In genomic region chr7:60243746-60244145, GRCm38 (mm10) we compare ENCODE assay signal across 8 mouse cellular contexts.
DNase-seq lines count a peak whose midpoint lies in the region; ATAC-seq and TF ChIP-seq lines count a peak whose summit lies in the region.
"Not testable (repeated sequence)": the region's sequence is repeated elsewhere in the genome, so short reads cannot be mapped to it uniquely, and the experiment has no call there.

No protein-coding gene starts in this region.

- not testable (repeated sequence) for H3K4me1 ChIP-seq in forebrain, embryonic 16.5 days (replicated peaks; ENCODE audit: control insufficient read depth, insufficient read depth, low read length); hindbrain, embryonic 10.5 days (replicated peaks); liver, embryonic 12.5 days; midbrain, postnatal 0 days (ENCODE audit: insufficient read depth, low read length)

- ATAC-seq in forebrain, embryonic 16.5 days = peak; percentile 89
- ATAC-seq in liver, embryonic 12.5 days = peak; percentile 80
- 0 out of 2 replicates have a peak, but pooled peaks have one; percentile 69 for ATAC-seq in midbrain, postnatal 0 days (ENCODE audit: low FRiP score)

- H3K27me3 ChIP-seq in forebrain, embryonic 16.5 days (replicated peaks; ENCODE audit: control insufficient read depth, insufficient read depth, low read length); hindbrain, embryonic 10.5 days (ENCODE audit: insufficient read depth, poor library complexity, severe bottlenecking); liver, embryonic 12.5 days (replicated peaks); midbrain, postnatal 0 days (ENCODE audit: insufficient read depth, low read length): not testable (repeated sequence)

- DNase-seq in adrenal gland, adult (ENCODE audit: inconsistent age in 2 of 2, low spot score in 1 of 2) = peak; percentile 17 to 75
- peak; percentile 73 to 74 for DNase-seq in cerebellum, postnatal 14 days
- peak; percentile 10 for DNase-seq in hindbrain, embryonic 10.5 days (ENCODE audit: low spot score)
- peak; percentile 46 to 57 for DNase-seq in kidney, postnatal 36 days
- DNase-seq in midbrain, postnatal 0 days (ENCODE audit: low spot score) = peak; percentile 67
- peak; percentile 75 for DNase-seq in telencephalon, adult 2 months (ENCODE audit: low read depth, low spot score)

- peak overlapping the region; percentile 41 for H3K4me2 ChIP-seq in forebrain, embryonic 16.5 days (ENCODE audit: low read length)
- H3K4me2 ChIP-seq in liver, embryonic 12.5 days = peak overlapping the region; percentile 58
- peak overlapping the region; percentile 22 for H3K4me2 ChIP-seq in midbrain, postnatal 0 days (ENCODE audit: low read depth, low read length, poor library complexity, severe bottlenecking)

- H3K36me3 ChIP-seq in forebrain, embryonic 16.5 days (ENCODE audit: control insufficient read depth, insufficient read depth); hindbrain, embryonic 10.5 days; liver, embryonic 12.5 days; midbrain, postnatal 0 days (ENCODE audit: insufficient read depth, low read length): not testable (repeated sequence)

- 0 out of 2 replicates have a peak overlapping the region, but pooled peaks have one; percentile 37 for H3K9ac ChIP-seq in forebrain, embryonic 16.5 days (replicated peaks; ENCODE audit: low read depth, low read length)
- H3K9ac ChIP-seq in liver, embryonic 12.5 days; midbrain, postnatal 0 days (replicated peaks; ENCODE audit: low read length, poor library complexity, severe bottlenecking): not testable (repeated sequence)

- not testable (repeated sequence) for H3K9me3 ChIP-seq in forebrain, embryonic 16.5 days (ENCODE audit: control insufficient read depth, low read length); hindbrain, embryonic 10.5 days; liver, embryonic 12.5 days (replicated peaks); midbrain, postnatal 0 days (ENCODE audit: low read length)

- not testable (repeated sequence) for H3K27ac ChIP-seq in forebrain, embryonic 16.5 days (ENCODE audit: low read length); liver, embryonic 12.5 days; midbrain, postnatal 0 days (ENCODE audit: low read depth, low read length)
- H3K27ac ChIP-seq in hindbrain, embryonic 10.5 days = peak overlapping the region; percentile 82

- peak overlapping the region; percentile 45 for H3K4me3 ChIP-seq in forebrain, embryonic 16.5 days (replicated peaks; ENCODE audit: low read length)
- H3K4me3 ChIP-seq in hindbrain, embryonic 10.5 days = peak overlapping the region; percentile 49
- peak overlapping the region; percentile 53 for H3K4me3 ChIP-seq in liver, embryonic 12.5 days
- H3K4me3 ChIP-seq in midbrain, postnatal 0 days (ENCODE audit: low read depth, low read length) = peak overlapping the region; percentile 38

- 30% methylated on average over 11 of the region's 11 CpGs for WGBS in forebrain, embryonic 16.5 days
- 35% methylated on average over 11 of the region's 11 CpGs for WGBS in hindbrain, embryonic 10.5 days
- WGBS in liver, embryonic 12.5 days (ENCODE audit: insufficient replicate concordance) = 21% methylated on average over 11 of the region's 11 CpGs
- 41% methylated on average over 11 of the region's 11 CpGs for WGBS in midbrain, postnatal 0 days

- not testable (repeated sequence) for TF ChIP-seq CTCF in midbrain, postnatal 0 days (IDR thresholded peaks at IDR 0.05)

Comparison
In these comparisons a context has a peak if more than half of its experiments do, and no peak if none do; other contexts are left out.
1. DNase-seq: peak in every context shown above with its lines; median percentile 75 in telencephalon, adult 2 months; 74 in cerebellum, postnatal 14 days; 67 in midbrain, postnatal 0 days; 52 in kidney, postnatal 36 days; 46 in adrenal gland, adult; 10 in hindbrain, embryonic 10.5 days.